Mouse (Mus musculus): ENCODE data around the gene Dennd2c. TPM values are rescaled to one million over a fixed set of nuclear protein-coding genes. Genes with fewer than 3 reads are reported as not detected.
"Not testable (repeated sequence)": the region's sequence is repeated elsewhere in the genome, so short reads cannot be mapped to it uniquely, and the experiment has no call there.

Dennd2c gene
- total RNA-seq, 2 experiments from 2014 or later = 52.8 to 63.3 TPM

DNA sequence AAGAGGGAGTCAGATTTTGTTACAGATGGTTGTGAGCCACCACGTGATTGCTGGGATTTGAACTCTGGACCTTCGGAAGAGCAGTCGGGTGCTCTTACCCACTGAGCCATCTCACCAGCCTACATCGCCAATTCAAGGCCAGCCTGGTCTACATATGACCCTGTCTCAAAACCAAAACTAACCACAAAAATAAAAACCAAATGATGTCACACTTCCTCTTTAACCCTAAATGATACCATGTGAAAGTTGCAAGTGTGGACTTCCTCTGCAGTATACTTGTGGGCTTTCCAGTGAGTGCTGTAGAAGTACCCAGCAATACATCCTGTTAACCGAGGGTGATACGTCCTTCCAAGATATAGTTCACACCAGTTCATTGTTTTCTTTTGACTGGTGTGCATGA is 104.0 kb downstream of the Dennd2c start:
- ATAC-seq (replicated peaks; ENCODE audit: low FRiP score, poor library complexity, severe bottlenecking) = no peak

DNA sequence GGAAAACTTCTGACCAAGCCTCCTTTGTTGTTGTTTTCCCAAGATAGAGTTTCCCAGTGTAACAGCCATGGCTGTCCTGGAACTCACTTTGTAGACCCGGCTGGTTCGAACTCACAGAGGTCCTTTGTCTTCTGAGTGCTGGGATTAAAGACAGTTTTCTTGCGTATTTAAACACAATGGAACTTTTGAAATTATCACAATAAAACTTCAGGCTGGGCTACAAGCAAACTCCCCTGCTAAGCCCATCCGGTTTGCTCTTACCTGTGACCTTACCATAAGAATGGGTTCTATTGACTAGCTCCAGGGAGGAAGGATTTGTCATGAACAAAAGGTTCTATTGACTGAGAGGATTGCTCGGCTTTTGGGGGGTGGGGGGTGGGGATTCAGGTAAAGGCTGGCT is 105.3 kb downstream of the Dennd2c start:
- ATAC-seq (replicated peaks; ENCODE audit: low FRiP score, poor library complexity, severe bottlenecking) = no peak

DNA sequence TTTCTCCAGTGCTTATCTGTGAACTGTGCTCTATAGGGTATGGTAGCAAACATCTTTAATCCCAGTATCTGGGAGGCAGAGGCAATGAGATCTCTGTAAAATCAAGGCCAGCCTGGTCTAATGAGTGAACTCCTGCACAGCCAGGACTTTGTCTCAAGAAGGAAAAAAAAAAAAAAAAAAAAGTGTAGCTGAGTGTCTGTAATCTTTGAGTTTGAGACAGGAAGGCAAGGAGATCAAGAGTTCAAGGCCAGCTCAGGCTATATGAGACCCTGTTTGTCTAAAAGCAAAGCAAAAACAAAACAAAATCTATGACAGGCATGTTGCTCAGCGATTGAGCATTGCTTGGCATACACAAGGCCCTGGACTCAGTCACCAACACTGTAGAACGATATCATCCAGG is 105.8 kb downstream of the Dennd2c start:
- ATAC-seq (replicated peaks; ENCODE audit: low FRiP score, poor library complexity, severe bottlenecking) = no peak

DNA sequence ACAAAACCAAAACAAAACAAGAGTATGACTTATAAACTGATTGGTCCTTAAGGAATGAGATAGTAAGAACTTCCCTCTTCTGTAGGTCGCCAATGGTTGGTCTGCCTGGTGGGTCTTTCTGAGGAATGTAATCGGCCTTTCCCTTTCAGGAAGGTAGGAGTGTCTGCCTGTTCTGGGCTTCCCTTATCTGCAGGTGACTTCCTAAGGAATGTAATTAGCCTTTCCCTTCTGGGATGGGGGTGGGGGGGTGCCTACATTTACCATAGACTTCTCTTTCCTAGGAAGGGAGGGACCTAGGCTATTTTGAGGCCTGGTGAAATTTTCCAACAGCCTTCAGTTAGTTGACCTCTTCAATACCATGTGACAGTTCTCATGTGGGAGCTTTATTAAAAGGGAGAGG is 108.7 kb downstream of the Dennd2c start:
- no peak for ATAC-seq (replicated peaks; ENCODE audit: low FRiP score, poor library complexity, severe bottlenecking)

DNA sequence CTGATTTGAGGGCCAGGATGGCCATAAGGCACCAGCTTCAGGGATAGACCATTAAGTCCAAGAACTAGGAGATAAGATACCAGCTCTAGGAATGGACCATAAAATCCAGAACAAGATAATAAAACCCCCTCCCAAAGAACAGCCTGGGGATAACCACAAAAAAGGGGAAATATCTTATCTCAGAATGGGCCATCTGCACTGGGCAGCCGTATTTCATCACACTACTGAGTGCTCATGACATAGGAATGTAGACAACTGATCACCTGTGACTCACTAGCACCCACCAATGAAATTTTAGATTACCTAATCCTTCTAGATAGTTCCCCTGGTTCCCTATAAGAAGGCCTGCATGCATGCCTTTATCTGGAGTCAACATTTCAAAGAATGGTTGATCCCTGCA is 109.7 kb downstream of the Dennd2c start:
- ATAC-seq (replicated peaks; ENCODE audit: low FRiP score, poor library complexity, severe bottlenecking) = no peak

DNA sequence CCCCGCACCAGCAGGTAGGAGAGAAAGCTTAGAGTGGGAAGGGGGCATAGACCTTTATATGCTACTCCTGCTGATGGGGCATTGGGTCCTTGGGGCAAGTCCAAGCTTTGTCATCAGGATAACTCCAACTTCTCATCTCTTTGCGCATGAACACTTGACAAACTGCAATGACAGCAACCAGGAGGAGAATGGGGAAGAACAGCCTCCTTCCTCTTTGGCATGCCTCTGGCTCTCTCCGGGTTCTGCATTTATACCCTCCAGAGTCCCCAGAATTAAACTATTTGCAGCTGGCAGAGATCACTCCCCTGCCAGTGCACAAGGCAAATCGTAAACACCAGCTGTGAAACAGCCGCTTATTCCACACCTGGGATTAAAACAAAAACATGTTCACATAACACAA is 111.1 kb downstream of the Dennd2c start:
- ATAC-seq (replicated peaks; ENCODE audit: low FRiP score, poor library complexity, severe bottlenecking) = no peak

DNA sequence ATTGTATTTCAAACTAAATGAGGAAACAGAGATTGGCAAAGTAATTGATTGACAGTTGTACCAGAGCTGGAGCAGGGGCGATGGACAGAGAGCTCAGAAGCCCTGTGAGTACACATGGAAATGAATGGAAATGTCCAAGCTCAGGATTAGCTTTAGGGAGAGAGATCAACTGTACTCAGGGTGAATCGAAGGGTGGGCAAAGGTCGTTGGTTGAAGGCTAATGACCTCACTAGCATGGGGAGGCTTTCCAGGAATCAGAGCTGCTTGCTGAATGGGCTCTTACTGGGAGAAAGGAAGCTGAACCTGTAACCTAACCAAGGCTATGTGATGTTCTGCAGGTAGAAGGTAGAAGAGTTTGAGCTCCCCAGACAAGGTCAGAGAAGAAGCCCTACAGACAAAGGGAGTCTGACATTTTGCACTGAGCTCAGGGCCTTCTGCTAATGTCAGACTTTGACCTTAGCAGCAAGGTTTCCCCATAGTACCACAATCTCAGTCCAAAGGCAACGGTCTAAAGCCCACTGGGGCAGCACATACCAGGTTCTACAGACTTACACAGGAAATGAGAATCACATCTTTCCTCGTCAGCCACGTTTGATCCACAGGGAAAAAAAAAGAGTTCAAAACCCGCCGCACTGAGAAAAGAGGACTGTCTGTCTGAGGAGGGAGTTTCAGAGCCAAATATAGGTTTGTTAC is 112.3 kb downstream of the Dennd2c start:
- ATAC-seq (replicated peaks; ENCODE audit: low FRiP score, poor library complexity, severe bottlenecking) = no peak

DNA sequence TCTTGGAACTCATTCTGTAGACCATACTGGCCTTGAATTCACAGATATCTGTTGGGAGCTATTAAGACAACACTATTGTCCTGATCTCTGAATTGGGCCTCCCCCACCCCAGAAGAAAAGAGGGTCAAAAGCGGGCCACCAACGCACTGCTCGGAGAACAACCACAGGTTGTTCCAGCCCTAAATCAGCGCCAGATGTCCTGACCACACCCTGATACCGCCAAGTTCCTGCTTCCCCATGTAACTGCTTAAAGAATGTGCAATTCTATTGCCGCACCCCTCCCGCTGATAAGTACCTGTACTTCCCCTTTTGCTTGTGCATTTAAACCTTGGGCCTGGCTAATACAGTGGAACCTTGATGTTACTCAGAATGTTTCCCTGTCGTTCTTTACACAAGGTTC is 113.0 kb downstream of the Dennd2c start:
- not testable (repeated sequence) for ATAC-seq (replicated peaks; ENCODE audit: low FRiP score, poor library complexity, severe bottlenecking)

Other genes starting within 250 kb of the Dennd2c start
- not detected in 2 replicates for gene Sycp1, start 166.5 kb upstream of the Dennd2c start, total RNA-seq (2015; ENCODE audit: low replicate concordance)
- gene Sycp1, start 166.5 kb upstream of the Dennd2c start, total RNA-seq (2017; ENCODE audit: low replicate concordance) = not detected in 2 replicates
- gene Nr1h5, start 138.5 kb upstream of the Dennd2c start, total RNA-seq (2015; ENCODE audit: low replicate concordance) = not detected in 2 replicates
- not detected in 2 replicates for gene Nr1h5, start 138.5 kb upstream of the Dennd2c start, total RNA-seq (2017; ENCODE audit: low replicate concordance)
- 3.4 and 6.8 TPM in 2 replicates for gene Sike1, start 106.9 kb upstream of the Dennd2c start, total RNA-seq (2015; ENCODE audit: low replicate concordance)
- gene Sike1, start 106.9 kb upstream of the Dennd2c start, total RNA-seq (2017; ENCODE audit: low replicate concordance) = 0.61 and 4.2 TPM in 2 replicates
- 107 and 167 TPM in 2 replicates for gene Csde1, start 82.2 kb upstream of the Dennd2c start, total RNA-seq (2015; ENCODE audit: low replicate concordance)
- 273 and 323 TPM in 2 replicates for gene Csde1, start 82.2 kb upstream of the Dennd2c start, total RNA-seq (2017; ENCODE audit: low replicate concordance)
- 33.9 and 46.5 TPM in 2 replicates for gene Nras, start 44.3 kb upstream of the Dennd2c start, total RNA-seq (2015; ENCODE audit: low replicate concordance)
- 9.7 and 23.7 TPM in 2 replicates for gene Nras, start 44.3 kb upstream of the Dennd2c start, total RNA-seq (2017; ENCODE audit: low replicate concordance)
- gene Ampd1, start 28.6 kb upstream of the Dennd2c start, total RNA-seq (2015; ENCODE audit: low replicate concordance) = not detected in 2 replicates
- gene Ampd1, start 28.6 kb upstream of the Dennd2c start, total RNA-seq (2017; ENCODE audit: low replicate concordance) = not detected in 2 replicates
- gene Bcas2, start 69.1 kb downstream of the Dennd2c start, total RNA-seq (2015; ENCODE audit: low replicate concordance) = 125 and 145 TPM in 2 replicates
- 108 and 197 TPM in 2 replicates for gene Bcas2, start 69.1 kb downstream of the Dennd2c start, total RNA-seq (2017; ENCODE audit: low replicate concordance)
- 53.7 and 79.2 TPM in 2 replicates for gene Trim33, start 176.7 kb downstream of the Dennd2c start, total RNA-seq (2015; ENCODE audit: low replicate concordance)
- 40.6 and 66.6 TPM in 2 replicates for gene Trim33, start 176.7 kb downstream of the Dennd2c start, total RNA-seq (2017; ENCODE audit: low replicate concordance)